Mouse (Mus musculus) spleen, adult 2 months (tissue): ENCODE results near the gene Gm44511.

Experiments used
- CTCF ChIP-seq: fragments of 200-500 bp; IDR thresholded peaks from 2 replicates; pipeline ENCODE4 v1.5.1; 2011; ENCODE audit warnings: mild to moderate bottlenecking, inconsistent platforms; ENCODE audit not compliant: insufficient read depth, insufficient read length, insufficient replicate concordance; ENCODE audit errors: extremely low read depth
- POLR2A ChIP-seq: fragments of 200-500 bp; IDR thresholded peaks from 2 replicates; pipeline ENCODE4 v1.6.1; 2011; ENCODE audit warnings: low read depth, low read length, inconsistent platforms

- no peak for TF ChIP-seq POLR2A
- TF ChIP-seq CTCF = no peak
Observed at GRCm38 (mm10) chr6:128851151-128851550, 25.0 kb upstream of the Gm44511 start.
